Mouse (Mus musculus): Measurements from ENCODE around the gene Slc9a9.

The Slc9a9 gene

DNA sequence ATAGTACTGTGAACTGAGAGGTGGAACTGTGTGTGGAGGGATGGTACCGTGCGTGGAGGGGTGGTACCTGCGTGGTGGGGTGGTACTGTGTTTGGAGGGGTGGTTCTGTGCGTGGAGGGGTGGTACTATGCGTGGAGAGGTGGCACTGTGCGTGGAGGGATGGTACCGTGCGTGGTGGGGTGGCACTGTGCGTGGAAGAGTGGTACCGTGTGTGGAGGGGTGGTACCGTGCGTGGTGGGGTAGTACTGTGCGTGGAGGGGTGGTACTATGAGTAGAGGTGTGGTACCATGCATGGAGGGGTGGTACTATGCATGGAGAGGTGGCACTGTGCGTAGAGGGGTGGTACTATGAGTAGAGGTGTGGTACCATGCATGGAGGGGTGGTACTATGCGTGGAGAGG is 167.7 kb downstream of the Slc9a9 start:
- no peak for DNase-seq (ENCODE audit: low read depth, low spot score)

DNA sequence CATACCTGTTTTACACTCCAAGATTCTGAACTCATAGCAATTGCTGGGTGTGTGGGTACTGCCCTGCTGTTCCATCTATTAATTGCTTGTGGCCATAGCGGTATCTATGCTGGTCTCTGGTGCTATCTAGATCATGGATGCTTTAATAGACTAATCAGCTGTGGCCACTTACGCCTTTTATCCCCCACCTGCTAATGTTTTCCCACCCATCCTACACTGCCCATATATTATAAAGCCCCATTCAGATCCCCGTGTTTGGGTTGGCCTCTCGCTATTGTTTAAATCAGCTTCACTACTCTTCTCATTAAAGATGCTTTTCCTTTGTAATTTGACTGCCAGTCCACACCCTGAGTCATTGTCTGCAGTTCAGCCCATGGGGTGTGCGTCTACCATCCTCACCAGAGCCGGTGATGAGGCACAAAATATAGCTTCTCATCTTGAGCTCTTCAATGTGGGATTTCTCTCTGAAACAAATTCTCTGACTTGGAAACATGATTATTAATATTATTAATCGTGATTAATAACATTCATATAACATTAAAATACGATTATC is 168.8 kb downstream of the Slc9a9 start:
- no peak for DNase-seq (ENCODE audit: low read depth, low spot score)

DNA sequence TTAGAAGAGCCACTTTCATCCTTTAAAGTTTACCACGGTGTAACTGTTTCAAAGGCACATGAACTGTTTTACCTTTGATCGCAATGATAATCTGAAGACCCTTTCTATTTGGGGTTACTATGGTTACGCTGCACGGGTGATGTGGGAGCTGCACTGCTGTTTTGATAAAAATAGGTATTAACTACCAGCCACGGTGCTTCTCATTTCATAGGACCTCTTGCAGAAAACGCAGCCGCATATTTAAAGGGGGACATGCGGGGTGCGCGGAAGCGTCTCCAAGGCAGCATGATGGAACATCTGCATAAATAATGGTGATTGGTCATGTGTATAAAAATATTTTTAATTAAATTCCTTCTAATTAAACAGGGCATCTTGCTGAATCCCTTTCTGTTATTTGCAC is 169.5 kb downstream of the Slc9a9 start:
- DNase-seq (ENCODE audit: low read depth, low spot score), result no peak

DNA sequence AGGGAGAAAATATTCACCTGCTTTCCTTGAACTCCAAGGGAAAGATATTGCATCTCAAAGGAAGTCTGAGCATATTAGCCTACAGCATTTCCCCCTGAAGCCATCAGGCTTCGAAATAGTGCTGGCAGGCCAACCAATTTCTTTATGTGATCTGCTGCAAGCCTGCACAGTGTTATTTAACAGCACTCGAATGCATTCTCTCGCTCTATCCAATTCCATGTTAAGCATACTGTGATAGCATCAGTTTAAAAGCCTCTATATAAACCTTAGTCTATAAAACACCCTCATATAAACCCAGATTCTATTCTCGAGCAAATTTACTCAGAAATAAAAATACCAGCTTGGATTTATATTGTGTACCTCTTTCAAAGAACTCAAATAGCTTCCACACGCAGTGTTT is 170.7 kb downstream of the Slc9a9 start:
- no peak for DNase-seq (ENCODE audit: low read depth, low spot score)

DNA sequence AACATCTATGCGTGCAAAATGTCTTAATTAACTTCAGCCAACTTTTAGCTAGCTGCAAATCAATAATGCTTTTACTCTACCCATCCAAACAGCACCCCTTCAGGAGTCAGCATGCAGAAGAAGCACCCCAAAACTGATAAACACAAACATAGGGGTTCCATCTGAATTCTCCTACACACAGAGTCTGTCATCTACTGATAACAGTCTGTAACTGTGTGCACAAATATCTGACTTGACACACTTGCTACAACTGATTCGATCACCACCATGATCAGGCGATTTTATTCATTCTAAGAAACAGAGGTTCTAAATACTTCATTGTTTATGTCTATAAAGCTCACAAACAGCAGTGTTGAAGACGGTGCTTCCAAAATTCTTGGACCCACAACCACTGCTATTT is 171.3 kb downstream of the Slc9a9 start:
- DNase-seq (ENCODE audit: low read depth, low spot score), result no peak

DNA sequence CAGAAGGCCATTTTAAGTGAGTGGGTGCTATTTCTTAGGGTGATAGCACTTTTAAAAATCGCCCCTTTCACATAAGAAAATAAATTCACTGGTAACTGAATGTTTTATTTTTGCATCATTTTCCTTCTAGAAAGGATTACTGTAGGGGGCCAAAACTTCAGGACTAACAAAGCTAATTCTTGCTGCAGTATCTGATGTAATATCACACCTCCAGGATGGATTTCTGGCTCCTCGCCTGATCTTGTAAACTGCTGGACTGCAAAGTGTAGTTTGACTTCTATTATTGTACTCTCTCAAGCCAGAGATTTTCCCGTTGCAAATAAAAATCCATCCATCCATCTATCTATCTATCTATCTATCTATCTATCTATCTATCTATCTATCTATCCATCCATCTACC is 174.5 kb downstream of the Slc9a9 start:
- no peak for DNase-seq (ENCODE audit: low read depth, low spot score)

DNA sequence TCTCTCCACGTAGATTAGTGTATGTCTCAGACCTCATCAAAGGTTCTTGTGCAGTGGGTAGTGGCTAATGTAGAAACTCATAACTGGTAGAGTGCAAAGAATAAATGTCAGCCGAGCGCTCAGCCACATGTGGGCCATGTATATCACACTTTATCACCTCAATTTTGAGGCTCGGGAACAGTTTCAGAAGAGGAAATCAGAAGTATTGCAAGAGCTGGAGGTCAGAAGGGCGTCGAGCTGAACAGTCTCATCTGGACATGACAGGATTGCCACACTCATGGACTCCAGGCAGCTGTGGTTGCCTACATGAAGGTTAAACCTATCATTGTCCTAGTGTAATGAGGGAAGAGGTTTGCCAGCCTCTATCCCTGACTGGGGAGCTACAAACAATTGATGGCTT is 177.9 kb downstream of the Slc9a9 start:
- no peak for DNase-seq (ENCODE audit: low read depth, low spot score)

DNA sequence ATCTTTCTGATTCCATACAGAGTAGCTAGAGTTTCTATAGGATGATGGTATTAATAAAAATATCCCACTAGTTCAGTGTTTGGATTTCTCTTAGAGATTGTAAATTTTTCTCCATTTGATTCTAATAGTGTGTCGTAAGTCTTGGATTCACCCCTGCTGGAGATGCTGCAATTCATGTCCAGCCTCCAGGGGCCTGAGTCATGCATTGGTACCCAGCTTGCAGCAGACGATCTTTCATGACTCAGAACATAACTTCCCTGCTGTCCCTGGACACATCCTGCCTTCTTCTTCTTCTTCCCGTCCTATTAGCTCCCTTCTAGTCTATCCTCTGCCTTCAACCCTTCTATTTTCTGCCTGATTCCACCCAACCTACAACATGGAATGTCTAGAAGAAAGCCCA is 181.8 kb downstream of the Slc9a9 start:
- no peak for DNase-seq (ENCODE audit: low read depth, low spot score)

DNA sequence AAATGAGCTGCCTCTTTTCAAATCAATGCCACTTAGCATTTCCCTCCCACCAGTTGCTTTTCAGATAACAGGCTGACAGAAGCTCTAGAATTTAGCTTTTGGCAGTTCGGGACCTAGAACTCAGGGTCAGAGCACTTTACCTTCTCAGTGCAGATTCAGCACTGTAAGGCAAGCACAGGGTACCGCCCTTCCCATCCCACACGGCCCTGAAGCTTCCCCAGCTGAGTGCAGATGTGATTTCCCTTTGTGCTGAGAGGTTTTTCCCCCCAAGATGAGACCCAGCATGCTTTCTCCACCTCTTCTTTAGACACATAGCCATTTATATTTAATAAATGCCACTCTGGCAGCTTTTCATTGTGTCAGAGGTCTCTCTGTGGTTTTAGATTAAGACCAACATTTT is 186.4 kb downstream of the Slc9a9 start:
- DNase-seq (ENCODE audit: low read depth, low spot score), result no peak

DNA sequence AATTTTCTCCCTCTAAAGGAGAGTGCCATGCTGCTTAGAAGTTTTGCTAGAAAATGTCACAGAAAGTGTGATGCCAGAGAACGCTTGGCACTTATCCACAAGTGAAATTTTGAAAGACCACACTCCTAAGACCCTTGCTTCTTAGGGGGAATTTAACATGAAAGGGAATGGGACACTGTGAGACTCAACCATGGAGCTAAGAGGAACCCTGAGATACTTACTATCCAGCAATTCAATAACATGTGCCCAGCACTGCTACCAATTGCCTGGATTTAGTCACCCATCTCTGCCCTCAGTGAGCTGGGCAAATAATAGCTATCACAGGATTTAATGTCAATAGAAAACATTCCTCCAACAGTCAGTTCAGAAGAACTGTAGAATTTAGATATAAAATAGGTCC is 198.8 kb downstream of the Slc9a9 start:
- no peak for DNase-seq (ENCODE audit: low read depth, low spot score)

DNA sequence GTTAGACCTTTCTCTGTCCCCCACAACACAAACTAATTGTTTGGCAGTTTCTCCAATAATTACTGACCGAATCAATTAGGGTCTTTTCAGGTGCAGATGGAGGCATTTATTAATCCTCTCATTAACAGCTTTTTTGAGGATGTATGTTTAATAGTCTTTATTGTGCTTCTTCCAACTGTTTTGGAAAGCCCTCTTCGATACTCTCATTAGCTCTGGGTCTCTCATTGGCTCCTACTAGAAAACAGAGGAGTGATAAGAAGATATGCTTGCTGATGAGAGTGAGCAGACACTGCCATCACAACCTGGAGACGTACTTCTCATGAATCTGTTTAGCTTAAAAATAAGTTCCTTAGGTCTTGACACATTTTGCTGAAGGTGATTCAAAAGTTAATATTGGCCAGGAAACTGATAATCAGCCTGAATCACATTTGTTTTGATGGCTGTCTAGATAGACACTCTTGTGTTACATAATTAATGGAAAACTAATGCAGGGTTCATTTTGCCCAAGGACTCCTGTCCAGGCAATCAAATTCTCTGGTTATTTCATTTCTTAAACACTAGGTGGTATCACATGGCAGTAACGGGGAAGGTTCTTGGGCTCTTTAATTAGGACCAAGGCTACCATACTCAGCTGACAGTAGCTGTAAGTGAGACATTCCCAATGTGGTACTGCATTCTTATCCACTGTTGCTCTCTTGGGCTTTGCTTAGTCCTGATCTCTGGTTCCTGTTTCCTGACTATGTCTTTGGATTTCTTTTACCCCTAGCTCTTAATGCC is 199.5 kb downstream of the Slc9a9 start:
- DNase-seq (ENCODE audit: low read depth, low spot score), result no peak

DNA sequence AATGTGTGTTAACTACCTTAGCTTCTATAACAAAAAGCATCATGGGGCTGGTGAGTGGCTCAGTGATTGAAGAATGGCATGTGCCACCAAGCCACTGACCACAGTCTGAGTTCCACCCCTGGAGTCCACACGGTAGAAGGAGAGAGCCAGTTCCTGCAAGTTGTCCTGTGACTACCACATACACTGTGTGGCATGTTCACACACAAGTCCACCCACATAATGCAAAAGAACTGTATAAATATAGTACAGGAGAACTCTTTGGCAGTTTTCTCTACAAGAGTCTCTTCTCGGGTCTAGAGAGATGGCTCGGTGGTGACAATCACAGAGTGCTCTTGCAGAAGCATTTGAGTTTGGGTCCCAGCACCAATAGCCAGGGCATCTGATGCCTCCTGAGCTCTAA is 212.8 kb downstream of the Slc9a9 start:
- no peak for DNase-seq (ENCODE audit: low read depth, low spot score)

DNA sequence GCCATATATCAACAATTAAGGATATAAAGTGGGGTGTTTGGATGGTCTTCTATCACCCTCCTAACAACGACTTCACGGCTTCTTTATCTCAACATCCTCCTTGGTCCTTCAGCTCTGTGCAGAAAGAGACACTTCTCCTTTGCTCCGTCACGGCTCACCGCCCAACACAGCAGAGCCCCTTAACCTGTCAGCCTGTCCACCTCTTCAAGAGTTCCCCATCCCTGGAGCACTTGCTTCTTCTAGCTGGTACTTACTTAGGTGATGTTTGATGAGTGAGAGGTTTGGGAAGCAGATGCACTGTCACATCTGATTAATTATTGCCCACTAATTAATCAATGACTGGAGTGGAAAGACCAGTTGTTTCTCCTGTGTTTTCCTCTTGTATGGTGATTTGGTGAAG is 213.7 kb downstream of the Slc9a9 start:
- DNase-seq (ENCODE audit: low read depth, low spot score), result no peak

DNA sequence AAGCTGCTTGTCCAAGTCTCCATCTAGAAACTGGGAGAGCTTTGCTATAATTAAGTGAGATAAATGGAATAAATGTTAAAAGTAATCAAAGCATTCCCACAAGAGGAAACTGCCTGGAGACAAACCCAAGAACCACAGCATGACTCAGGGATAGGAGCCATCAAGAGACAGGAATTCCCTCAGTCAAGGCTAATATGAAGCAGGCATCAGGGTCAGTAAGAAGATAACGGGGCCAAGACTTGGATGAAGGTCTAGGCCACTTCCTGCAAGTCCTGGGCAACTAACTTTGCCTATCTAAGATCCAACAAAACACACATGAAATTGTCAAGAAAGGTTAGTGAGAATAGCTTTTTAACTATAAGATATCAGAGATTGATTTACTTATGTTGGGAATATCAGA is 215.4 kb downstream of the Slc9a9 start:
- DNase-seq (ENCODE audit: low read depth, low spot score), result no peak

DNA sequence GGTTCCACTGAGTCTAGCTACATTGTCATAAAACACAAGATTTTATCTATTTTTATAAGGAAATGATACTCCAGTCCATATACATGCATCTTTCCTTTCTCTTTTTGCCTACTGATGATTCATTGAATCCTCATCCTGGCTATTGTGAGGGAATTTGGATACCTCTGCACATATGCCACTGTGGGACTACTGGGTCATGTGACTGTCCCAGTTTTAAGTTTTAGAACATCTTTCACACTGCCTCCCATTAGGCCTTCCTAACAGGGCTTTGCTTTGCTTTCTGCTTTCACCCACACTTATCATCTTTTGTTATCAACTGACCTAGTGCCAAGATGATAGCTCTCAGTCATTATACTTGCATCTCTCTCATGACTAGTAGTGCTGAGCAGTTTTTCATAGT is 219.9 kb downstream of the Slc9a9 start:
- DNase-seq (ENCODE audit: low read depth, low spot score), result no peak

DNA sequence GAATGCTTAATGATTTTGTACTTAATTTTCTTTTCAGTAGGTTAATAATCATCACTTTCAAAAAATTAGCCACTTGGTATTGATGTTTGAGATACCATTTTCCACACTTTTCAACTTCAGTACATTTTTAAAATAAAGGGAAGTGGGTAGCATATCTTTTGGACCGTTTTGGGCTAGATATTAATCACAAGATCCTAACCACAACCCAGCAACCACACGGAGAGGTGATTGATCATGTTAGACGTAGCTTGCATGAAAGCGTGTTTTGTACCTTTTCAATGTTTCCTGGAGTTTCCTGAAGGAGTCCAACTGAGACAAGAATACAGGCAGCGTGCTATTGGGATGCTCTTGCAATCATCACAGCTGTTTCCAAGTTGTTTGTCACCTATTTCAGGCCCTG is 226.2 kb downstream of the Slc9a9 start:
- DNase-seq (ENCODE audit: low read depth, low spot score), result no peak

DNA sequence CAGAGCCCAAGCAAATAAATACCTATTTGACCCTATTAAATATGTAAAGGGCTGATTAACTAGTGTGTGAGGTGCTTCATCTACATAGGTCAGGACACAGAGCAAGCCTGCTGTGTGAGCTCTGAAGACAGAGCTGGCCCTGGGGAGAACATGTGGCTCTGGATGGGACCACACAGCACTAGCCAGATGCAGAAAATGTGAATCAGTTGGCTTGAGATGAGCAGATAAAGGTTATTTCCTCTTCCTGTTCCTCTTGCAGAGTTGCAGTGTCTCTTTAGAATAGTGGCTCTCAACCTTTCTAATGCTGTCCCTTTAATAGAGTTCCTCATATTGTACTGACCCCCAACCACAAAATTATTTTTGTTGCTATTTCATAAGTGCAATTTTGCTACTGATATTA is 234.5 kb downstream of the Slc9a9 start:
- no peak for DNase-seq (ENCODE audit: low read depth, low spot score)

DNA sequence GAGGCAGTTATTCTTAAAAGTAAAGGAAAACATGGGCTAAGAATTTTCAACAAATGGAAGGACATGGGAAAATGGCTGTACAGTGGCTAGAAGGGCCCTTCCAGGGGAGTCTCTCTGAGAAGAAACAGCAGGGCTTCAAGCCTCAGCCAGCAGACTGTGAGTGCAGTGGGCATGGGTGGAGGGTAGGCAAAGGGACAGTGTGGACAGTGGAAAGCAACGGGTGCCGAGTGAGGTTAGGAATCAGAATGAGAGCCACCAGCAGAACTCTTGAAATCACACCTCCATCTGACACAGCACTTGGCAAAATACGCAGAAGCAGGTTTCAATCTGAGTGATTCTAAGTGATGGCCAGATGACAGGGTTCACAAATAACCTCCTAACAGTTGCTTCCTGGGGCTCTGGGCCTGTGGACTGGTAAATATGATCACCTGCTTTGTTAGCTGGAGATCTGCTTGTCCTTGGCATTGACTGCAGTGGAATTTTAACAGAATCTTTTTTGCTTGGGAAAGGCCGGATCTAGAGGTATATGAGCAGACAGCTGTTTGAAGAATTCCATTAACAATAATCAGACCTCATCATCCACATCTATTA is 237.4 kb downstream of the Slc9a9 start:
- DNase-seq (ENCODE audit: low read depth, low spot score), result no peak

DNA sequence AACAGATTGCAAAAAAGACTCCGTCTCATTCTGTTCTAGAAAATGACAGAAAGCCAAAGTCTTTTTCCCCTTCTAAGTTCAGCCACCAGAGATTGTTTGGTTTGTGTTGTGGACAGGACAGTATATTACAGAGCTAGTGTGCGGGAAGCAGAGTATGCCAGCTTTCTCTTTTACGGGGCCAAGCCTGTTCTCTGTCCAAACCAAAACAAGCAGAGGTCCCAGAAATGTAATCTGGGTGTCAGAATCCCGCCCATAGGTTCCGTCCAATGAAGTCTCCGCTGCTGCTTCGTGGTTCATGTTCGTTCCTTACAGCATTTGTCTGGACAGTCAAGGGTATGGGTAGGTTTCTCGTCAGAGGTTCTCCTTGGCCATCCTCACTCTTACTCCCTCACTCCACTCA is 242.4 kb downstream of the Slc9a9 start:
- DNase-seq (ENCODE audit: low read depth, low spot score), result no peak

DNA sequence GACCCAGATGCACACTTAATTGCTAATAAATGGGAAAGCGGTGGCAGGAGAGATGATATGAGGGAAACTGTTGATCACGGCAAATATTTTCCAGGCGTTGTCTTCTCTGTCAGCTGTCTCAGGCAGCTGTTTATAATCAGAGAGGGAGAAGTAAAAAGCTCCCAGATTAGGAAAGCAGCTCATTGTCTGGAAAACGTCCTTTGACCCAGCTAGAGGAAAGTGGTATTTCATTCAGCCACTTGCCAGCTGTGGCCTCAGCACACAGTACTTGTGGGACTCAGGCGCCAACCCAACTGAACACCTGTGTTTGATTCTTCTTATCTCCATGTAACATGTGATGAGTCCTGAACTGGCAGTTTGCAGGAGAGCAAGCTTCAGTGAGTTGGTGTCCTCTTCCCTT is 252.4 kb downstream of the Slc9a9 start:
- DNase-seq (ENCODE audit: low read depth, low spot score), result no peak

DNA sequence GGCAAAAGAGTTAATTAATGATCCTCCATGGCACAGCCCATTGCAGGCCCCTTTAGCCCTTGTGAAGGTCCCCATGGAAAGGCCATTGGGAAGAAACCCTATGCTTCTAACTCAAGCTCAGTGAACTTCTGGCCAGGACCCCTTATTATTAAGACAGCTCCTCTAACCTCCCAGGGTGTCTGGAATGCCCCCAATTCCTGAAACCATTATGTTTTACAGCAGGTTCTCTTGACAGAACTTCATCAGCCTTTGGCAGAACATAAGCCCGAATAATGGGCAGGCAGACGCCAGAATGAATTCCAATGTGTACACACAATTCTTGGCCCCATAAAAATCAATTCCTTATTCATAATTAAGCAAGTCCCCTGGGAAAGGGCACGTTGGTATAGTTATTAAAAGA is 256.1 kb downstream of the Slc9a9 start:
- DNase-seq (ENCODE audit: low read depth, low spot score), result no peak

DNA sequence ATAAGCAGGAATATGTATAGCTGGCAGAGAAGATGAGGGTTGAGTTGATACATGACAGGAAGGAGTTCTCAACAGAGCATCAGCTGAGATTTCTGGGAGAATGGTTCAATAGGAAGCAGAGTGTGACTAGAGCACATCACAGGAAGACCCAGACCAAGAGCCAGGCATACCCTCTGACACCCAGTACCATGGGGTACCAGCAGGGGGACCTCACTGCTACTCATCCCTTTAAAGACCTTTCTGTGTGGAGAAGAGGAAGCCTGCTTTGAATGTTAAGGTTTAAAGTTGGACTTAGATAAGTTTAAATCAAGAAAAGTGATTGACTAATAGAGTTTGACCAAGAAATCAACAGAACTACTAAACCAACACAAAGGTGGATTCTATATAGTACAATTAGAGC is 257.4 kb downstream of the Slc9a9 start:
- DNase-seq (ENCODE audit: low read depth, low spot score), result no peak

DNA sequence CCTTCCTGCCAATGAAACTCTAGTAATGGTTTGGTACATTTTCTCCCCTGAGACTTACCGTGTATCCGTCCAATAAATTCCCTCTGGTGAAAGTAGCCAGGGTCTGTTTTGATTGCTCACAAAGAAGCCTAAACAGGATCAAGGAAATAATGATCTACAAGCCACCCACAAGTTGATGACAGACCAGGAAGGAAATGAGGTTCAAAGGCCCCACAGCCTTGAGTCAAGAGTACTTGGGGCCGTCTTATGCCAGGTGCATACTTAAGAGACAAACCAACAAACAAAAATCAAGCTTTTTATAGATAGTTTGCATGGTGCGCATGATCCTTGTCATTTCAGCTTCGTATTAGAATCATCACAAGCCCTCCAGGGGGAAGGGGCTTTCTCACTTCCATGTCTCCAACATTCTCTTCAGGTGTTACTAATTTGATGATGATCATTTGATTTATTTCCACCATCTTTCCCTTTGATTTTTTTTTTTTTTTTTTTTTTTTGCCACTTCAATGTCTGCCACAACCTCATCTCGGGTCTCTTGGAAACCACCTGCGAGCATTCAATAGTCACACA is 275.9 kb downstream of the Slc9a9 start:
- no peak for DNase-seq (ENCODE audit: low read depth, low spot score)

All from WW6 (cell line).